Mouse (Mus musculus) C2C12 (cell line): ENCODE data around the gene Ciao1.

ENCODE experiments used
- CTCF ChIP-seq: IDR thresholded peaks from one replicate; pipeline ENCODE4 v1.5.1; 2011; ENCODE audit not compliant: control insufficient read depth, insufficient read depth, insufficient read length
- FOSL1 ChIP-seq: IDR thresholded peaks from one replicate; pipeline ENCODE4 v1.8.0; 2011; ENCODE audit warnings: mild to moderate bottlenecking, low read length; ENCODE audit not compliant: poor library complexity, insufficient read depth, severe bottlenecking
- MAX ChIP-seq: IDR thresholded peaks from one replicate; pipeline ENCODE4 v1.6.1; 2011; ENCODE audit warnings: mild to moderate bottlenecking, control low read depth
- MYOG ChIP-seq: IDR thresholded peaks from one replicate; pipeline ENCODE4 v1.6.1; 2011; ENCODE audit not compliant: control insufficient read depth, insufficient read length; ENCODE audit errors: extremely low read depth
- USF1 ChIP-seq: IDR thresholded peaks from one replicate; pipeline ENCODE4 v1.6.1; 2011; ENCODE audit warnings: low read depth, mild to moderate bottlenecking, control low read depth, moderate library complexity

- TF ChIP-seq MYOG (no peak), CTCF (no peak), FOSL1 (no peak), USF1 (no peak), MAX (no peak)
Observed at GRCm38 (mm10) chr2:127206916-127207315, 40.7 kb downstream of the Ciao1 start.
